38 mouse cellular contexts compared by ENCODE assay signal in genomic region chr9:88416752-88417151, GRCm38 (mm10). TPM values are rescaled to one million over a fixed set of nuclear protein-coding genes. Genes with fewer than 3 reads are reported as not detected.
"Had no signal": no experiment of that assay in that cellular context is flagged by ENCODE, and none has a peak within 500 bp of the region (broad histone marks: within the 10 kb centered on the region; RNA-seq: fewer than 3 reads in every experiment).

No protein-coding gene starts in this region.

- H3K4me1 ChIP-seq: heart, embryonic 10.5 days; heart, embryonic 12.5 days; heart, embryonic 13.5 days; heart, embryonic 15.5 days; hindbrain, embryonic 10.5 days; hindbrain, embryonic 12.5 days; hindbrain, embryonic 13.5 days; hindbrain, embryonic 15.5 days; intestine, embryonic 15.5 days; kidney, embryonic 15.5 days had no signal

- H3K9me3 ChIP-seq: heart, embryonic 10.5 days; heart, embryonic 12.5 days; heart, embryonic 13.5 days; heart, embryonic 15.5 days; hindbrain, embryonic 10.5 days; hindbrain, embryonic 12.5 days; hindbrain, embryonic 13.5 days; hindbrain, embryonic 15.5 days; intestine, embryonic 15.5 days; kidney, embryonic 15.5 days had no signal

- H3K36me3 ChIP-seq: intestine, embryonic 15.5 days had no signal

- H3K9ac ChIP-seq: heart, embryonic 12.5 days; heart, embryonic 13.5 days; heart, embryonic 15.5 days; hindbrain, embryonic 12.5 days; hindbrain, embryonic 13.5 days; hindbrain, embryonic 14.5 days; hindbrain, embryonic 15.5 days; intestine, embryonic 15.5 days; kidney, embryonic 15.5 days had no signal

- H3K4me2 ChIP-seq: heart, embryonic 11.5 days; heart, embryonic 12.5 days; heart, embryonic 13.5 days; heart, embryonic 15.5 days; hindbrain, embryonic 12.5 days; hindbrain, embryonic 13.5 days; hindbrain, embryonic 14.5 days; hindbrain, embryonic 15.5 days; intestine, embryonic 15.5 days; kidney, embryonic 15.5 days had no signal

- DNase-seq: heart, adult 18-20 months; heart, adult 2 months; heart, postnatal 10 days; heart, postnatal 14 days; heart, postnatal 36 days; heart, postnatal 4 days; kidney, adult 11 months; kidney, adult 18-20 months; kidney, adult 2 months; kidney, adult 8-10 months; kidney, adult 9 months; kidney, postnatal 10 days; kidney, postnatal 14 days; kidney, postnatal 25 days; kidney, postnatal 36 days; kidney, postnatal 4 days; layer of hippocampus, adult 9-11 months had no signal

- H3K27ac ChIP-seq: heart, adult 2 months; heart, embryonic 10.5 days; heart, embryonic 13.5 days; heart, embryonic 15.5 days; hindbrain, embryonic 10.5 days; hindbrain, embryonic 12.5 days; hindbrain, embryonic 13.5 days; hindbrain, embryonic 14.5 days; hindbrain, embryonic 15.5 days; hindbrain, postnatal 0 days; intestine, embryonic 15.5 days; kidney, embryonic 15.5 days; kidney, postnatal 0 days; layer of hippocampus, adult 2 months had no signal

- ATAC-seq: hindbrain, embryonic 16.5 days; hindbrain, postnatal 0 days; inflammation-experienced regulatory T-cells, adult 6 months; intestine, embryonic 15.5 days; intestine, embryonic 16.5 days; intestine, postnatal 0 days had no signal

- H3K4me3 ChIP-seq: heart, adult 2 months; heart, embryonic 10.5 days; heart, embryonic 12.5 days; heart, embryonic 13.5 days; heart, embryonic 15.5 days; hindbrain, embryonic 10.5 days; hindbrain, embryonic 12.5 days; hindbrain, embryonic 13.5 days; hindbrain, embryonic 15.5 days; intestine, embryonic 15.5 days; kidney, embryonic 15.5 days; layer of hippocampus, adult 2 months had no signal

- H3K27me3 ChIP-seq: heart, embryonic 12.5 days; heart, embryonic 13.5 days; heart, embryonic 15.5 days; hindbrain, embryonic 12.5 days; hindbrain, embryonic 13.5 days; hindbrain, embryonic 15.5 days; intestine, embryonic 15.5 days; kidney, embryonic 15.5 days had no signal

RNA-seq across cellular contexts. Expression of gene Gm20537, which starts 39.7 kb away (rescaled TPM):
- polyA plus RNA-seq: heart, adult 2 months; heart, embryonic 14.5 days; hindbrain, embryonic 13.5 days; hindbrain, postnatal 0 days; intestine, embryonic 15.5 days; intestine, postnatal 0 days; kidney, postnatal 0 days; large intestine, adult 2 months had no signal
